Mouse (Mus musculus): ENCODE measurements at regions not wholly inside any gene's neighbourhood (a gene's known extent, or its start where the extent isn't known, plus 50 kb on each side); places are given as distances from the start of the nearest gene placed in this dataset.

DNA sequence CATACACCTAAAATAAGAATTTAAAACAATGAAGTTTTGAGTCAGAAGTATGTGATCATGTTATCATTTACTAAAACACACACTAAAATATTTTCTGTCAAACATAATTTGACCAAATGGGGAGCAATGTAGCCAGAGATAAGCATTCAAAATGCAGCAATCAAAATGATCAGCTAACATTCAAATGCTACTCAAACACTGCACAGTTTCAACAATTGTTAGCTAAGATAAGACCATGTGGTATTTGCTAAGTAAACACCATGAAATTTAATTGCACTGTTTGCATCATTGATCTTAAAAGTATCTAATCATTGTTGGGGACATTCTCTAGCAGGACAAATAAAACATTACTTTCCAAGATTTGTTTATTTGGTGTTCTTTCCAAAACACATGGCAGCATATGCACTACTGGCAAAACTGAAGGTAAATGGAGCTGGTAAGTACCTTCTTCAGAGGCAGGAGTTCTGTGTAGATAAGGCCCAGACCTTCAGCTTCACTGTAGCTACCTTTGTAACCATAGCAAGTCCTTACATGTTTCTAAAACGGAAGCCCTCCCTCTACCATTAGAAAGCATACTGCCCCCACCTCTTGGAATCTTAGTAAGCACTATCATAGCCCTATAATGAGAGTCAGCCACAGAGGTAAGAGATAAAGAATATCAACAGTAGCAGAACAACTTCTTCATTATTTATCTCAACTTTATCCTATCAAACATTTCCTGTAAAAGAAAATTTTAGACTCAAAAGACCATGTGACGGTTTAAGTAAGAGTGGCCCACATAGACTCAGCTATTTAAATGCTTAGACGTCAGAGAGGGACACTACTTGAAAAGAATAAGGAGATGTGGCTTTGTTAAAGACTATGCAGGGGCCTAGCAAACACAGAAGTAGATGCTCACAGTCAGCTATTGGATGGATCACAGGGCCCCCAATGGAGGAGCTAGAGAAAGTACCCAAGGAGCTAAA, 116.3 kb upstream of the Irak1bp1 start:
- no peak for DNase-seq (ENCODE audit: inconsistent ontology term)

DNA sequence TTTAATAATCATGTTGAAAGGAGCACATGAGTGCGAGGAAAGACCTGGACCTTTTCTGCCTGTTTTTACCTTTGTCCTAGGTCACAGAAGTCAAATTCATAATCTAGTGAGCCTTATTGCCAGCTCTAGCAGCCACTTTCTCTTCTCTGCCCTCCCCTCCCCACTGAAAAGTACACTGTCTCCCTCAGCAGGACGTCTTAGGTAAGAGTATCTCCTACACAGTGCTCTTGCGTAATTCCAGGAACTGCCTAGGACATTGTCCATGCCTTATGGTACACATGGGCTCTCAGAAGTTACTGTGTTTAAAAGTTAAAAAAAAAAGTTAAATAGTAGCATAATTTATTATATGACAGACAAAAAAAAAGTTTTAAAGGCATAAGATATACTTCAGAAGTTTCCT, 100.7 kb upstream of the Irak1bp1 start:
- DNase-seq (ENCODE audit: inconsistent ontology term), result no peak

DNA sequence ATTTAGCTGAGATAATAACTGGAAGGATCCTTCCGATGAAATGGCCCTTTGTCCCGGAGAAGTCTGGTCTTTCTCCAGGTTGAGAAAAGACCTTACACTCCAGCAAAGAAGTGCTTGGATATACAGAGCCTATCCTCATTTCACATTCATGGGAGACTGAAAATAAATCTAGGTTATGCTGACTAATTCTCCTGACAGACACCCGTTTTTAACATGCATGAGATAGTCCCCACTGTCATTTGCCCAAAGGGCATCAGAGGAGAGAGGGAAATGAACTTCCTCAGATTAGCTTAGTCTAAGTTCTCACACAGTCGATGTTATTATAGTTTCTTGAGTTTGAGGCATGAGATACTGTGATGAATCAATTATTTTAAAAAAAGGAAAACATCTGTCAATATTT, 99.7 kb upstream of the Irak1bp1 start:
- DNase-seq (ENCODE audit: inconsistent ontology term), result no peak

DNA sequence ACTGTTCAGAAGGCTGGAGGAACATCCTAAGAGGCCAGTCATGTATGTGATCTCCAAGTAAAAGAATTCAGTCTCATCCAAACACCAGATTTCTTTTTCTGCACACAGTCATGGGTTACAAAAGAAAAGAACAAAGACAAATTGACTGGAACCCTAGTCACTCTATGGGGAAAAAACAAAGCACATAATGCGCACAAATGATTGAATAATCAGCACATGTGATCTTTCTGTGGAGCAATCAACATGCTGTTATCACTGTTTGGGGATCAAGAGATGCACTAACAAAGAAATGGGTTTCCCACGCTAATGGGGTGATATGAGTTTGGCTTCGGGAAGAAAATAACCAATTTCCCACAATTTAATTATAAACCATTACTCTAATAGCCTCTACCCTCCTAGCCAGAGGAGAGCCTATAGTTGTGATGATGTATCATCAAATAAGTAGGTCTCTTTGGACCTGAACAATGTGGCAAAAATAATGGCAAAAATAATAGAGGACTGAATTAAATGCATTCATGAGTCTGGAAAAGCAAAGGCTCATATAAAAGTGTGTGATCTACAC, 96.2 kb upstream of the Irak1bp1 start:
- DNase-seq (ENCODE audit: inconsistent ontology term), result no peak

DNA sequence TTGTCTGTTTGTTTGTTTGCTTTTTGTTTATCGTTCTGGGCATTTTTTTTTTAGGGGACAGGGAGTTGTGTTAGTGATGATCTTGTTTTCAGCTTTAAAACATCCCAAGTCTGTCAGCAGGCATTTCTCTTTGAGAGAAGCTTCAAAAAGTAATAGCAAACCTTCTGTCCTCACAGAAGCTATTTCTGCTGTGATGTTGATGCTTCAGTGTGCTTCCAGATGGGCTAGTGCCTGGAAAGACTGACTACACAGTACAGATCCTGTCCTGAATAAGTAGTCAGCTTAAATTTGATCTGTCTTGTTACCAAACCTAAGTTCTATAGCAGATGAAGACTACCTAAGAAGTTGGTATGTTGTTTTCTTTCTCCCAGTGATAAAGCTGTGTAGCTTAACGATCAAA, 94.4 kb upstream of the Irak1bp1 start:
- no peak for DNase-seq (ENCODE audit: inconsistent ontology term)

DNA sequence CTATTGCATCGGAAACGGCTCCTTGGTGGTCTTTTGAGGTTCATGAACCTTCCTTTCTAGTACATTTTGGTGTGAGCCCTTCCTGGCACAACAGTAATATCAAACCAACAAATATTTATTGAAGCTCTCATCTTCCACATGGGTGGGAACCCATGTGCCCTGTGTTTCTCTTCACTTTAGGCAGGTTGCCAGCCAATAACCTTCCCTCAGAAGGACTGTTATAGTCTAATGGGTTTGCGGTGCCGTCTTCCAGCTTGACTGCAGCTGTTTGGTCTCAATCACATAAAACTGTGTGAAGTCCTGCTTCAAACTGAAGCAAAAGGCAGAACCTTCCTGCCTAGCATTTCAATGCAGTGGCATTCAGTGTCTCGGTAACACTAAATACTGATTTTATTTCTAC, 69.4 kb upstream of the Irak1bp1 start:
- DNase-seq (ENCODE audit: inconsistent ontology term), result no peak

DNA sequence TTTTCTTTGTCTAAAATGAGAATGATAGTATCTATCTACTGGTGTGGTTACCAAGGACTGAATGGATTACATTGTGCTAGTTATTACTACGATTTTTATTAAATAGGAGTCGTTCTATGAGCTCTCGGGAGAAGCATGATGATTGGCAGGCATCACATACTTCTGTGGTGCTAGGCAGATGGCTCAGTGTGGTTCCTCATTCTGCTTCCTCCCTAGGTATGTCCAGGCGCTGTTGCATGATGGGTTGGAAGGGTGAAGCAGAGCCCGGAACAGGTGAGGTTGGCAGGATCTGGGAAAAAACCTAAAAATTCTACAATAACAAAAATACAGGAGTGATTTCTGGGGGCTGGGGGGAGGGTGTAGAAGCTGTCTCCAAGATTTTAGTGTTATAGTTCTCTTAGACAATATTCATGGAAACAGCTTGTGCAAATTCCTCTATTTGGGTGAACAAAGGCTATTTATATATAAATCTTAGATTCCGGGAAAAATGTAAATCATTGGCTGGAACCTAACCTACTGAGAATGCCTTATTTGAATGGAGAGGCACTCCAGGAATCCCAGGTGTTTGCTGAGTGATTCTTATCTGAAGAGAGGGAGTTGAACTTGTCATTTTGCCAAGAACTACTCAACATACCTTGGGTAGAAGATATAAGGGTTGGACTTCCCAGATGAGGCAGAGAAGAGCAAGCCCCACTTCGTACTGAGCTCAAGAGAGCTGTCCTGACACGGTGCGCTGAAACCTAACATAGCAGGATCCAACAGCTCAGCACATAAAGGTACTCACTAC, 68.5 kb upstream of the Irak1bp1 start:
- no peak for DNase-seq (ENCODE audit: inconsistent ontology term)

DNA sequence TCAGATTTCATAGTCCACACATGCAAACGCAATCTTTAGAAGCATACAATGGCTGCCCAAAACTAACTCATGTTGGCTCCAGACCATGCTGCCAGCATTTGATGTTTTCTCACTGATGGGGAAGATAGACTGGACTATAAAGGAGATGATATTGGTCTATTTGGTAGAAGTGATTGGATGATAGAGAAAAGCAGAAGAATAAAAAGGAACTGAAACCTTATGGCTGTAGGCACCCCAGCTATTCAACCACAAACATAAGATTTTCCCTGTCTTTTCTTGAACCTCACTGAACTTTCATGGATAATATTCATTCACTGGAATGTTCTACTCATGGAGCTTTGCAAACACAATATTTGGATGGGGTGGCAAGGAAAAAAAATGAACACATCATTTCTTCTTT, 65.7 kb upstream of the Irak1bp1 start:
- no peak for DNase-seq (ENCODE audit: inconsistent ontology term)

Data from Muller cell, postnatal 12 days (primary cell).